Mouse (Mus musculus): ENCODE measurements around the gene Adgrf2. TPM values are rescaled to one million over a fixed set of nuclear protein-coding genes. Genes with fewer than 3 reads are reported as not detected.

Gene Adgrf2
- polyA plus RNA-seq, 1 experiment = not detected

DNA sequence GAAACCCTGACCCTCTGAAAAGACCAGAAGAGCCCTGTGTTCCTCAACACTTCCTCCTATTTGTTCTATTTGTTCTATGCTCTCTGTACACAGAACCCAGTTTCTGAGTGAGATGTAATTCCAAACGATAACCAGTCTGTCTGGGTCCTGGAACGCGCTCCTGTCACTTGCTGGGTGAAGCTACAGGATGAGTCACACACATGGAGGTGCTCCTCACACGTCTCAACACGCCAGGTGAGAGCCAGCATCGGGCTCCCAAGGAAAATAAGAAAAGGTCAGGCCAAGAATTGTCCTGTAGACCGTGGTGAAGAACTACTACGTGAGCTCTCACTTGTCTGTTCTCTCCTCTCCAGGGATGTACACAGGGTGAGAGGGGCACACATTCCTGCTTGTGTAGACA, 51.4 kb downstream of the Adgrf2 start:
- TF ChIP-seq GATA1 (IDR thresholded peaks at IDR 0.05; ENCODE audit: low read length) = no peak

Other genes starting within 250 kb of the Adgrf2 start
- not detected in 2 replicates for gene Opn5, start 130.8 kb downstream of the Adgrf2 start, polyA plus RNA-seq (2012)
- gene Adgrf4, start 49.9 kb downstream of the Adgrf2 start, polyA plus RNA-seq (2012) = not detected in 2 replicates
- gene Cd2ap, start 134.5 kb upstream of the Adgrf2 start, polyA plus RNA-seq (2012) = 8.3 and 10.6 TPM in 2 replicates